Mouse (Mus musculus): Measurements from ENCODE around the gene B4galnt2.

DNA sequence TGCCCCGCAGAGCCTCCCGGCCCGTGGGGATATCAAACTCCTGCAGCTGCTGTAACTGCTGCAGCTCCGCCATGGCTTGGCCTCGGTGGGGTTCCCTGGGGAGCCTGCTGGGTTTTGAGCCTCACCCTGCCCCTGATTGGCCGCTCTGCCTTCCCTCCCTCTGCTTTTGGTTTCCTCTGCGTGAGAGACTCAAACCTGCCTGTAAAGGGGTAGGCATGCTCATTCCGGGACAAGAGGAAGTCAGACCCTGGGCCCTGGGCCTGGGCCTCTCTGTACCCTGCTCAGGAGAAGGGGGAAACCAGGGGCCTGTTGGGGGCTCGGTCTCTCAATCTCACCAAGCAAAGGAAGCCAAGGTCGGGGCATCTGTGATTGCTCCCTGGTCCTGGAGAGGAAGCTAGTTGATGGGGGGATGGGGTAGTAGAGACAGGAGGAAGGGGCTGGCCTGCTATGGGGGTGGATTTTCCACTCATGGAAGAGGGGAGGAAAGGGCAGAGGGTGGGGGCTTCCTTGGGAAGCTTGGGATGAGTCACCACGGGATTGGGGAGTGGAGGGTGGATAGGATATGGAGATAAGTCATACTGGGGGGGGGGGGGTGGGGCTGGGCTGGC, 72.5 kb downstream of the B4galnt2 start, which contains the start of gene Abi3:
- no peak for TF ChIP-seq CTCF (IDR thresholded peaks at IDR 0.05; ENCODE audit: borderline replicate concordance, extremely low read depth, insufficient read depth, insufficient read length)
- no peak for TF ChIP-seq POLR2A (IDR thresholded peaks at IDR 0.05; ENCODE audit: borderline replicate concordance, extremely low read depth, insufficient read depth, insufficient read length, poor library complexity, severe bottlenecking)
